Mouse (Mus musculus): ENCODE results near the gene Ctf1.
"Not testable (repeated sequence)": the region's sequence is repeated elsewhere in the genome, so short reads cannot be mapped to it uniquely, and the experiment has no call there.

Gene Ctf1

DNA sequence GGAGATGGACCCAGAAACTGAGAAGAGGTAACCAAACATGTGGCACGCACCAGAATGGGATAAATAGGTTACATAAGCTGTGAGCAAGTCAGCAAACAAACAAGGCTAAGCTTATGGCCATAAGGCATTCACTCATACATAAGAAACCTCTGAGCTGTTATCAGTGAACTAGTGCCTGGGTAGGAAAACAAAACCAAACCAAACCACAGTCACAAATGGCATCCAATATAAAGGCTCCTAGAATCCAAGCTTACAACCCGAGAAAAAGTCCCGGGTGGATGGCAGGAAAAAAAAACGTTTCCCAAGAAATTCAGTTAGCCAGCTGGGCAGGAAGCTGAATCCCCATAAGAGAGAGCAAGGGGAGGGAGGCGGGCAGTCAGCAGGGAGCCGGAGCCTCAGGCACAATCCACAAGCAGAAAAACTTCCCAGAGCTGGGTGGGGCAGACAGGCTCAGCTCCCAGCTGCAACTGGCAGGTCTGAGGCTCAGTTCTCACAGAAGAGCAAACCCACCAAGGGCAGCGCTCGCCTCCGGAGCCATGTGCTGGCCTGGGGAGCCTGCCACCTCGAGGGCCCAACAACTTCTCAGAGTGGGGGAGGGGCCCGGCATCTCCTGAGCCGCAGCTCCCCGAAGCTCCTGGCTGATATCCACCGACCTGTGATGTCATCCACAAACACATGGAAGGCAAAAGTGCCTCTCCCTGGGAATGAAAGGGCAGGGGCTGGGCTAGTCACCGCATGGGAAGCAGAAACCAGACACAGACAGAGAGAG lies 21.1 kb upstream of the Ctf1 start:
- in situ Hi-C loops (cut with MboI, MseI): no loop called here

DNA sequence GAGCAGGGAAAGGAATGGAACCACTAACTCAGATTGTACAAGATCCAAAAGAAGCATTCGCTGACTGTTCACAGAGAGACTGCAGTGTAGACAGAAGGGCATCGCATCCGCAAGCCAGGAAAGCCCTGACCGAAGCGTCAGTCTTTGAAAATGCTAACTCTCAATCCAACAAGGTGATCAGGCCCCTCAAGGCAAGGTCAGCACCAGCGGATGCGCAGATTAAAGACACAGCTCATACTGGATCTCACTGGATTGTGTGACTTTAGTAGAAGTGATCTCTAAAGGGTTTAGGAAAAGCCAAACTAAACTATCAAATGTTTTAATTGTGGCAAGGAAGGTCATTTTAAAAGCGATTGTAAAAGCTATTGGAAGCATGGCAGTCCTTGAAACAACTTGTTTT lies 19.2 kb upstream of the Ctf1 start:
- in situ Hi-C loops (cut with MboI, MseI): no loop called here

DNA sequence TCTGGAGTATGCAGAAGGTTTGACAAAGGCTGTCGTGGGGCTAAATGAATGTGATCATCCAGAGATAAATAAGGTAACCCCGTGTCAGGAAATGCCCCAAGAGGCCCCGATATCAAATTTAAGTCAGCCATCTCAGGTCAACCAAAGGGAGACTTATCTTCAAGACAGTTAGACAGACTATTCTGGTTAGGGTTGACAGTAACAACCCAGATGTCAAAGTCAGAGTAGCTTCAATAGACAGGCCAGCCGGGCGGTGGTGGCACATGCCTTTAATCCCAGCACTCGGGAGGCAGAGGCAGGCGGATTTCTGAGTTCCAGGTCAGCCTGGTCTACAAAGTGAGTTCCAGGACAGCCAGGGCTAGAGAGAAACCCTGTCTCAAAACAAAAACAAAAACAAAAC lies 18.8 kb upstream of the Ctf1 start:
- in situ Hi-C loops (cut with MboI, MseI): not testable (repeated sequence)

DNA sequence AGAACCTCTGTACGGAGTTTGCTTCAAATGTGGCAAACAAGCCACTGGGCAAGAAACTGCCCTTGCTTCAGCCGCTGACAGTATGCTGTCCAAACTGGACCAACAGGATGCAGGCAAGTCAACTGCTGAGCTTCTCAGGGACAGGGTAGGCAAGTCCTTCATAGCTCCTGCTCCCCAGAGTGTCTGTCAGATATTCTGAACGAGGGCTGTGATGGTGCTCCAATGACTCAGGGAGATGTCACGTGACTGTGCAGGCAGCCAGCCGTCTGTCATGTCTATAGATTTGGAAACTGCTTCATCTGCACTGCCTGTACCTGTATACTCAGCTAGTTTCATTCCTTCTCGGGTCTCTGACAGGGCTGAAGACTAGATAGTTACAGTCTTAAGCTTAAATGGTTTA lies 13.6 kb upstream of the Ctf1 start:
- in situ Hi-C loops (cut with MboI, MseI): no loop called here

DNA sequence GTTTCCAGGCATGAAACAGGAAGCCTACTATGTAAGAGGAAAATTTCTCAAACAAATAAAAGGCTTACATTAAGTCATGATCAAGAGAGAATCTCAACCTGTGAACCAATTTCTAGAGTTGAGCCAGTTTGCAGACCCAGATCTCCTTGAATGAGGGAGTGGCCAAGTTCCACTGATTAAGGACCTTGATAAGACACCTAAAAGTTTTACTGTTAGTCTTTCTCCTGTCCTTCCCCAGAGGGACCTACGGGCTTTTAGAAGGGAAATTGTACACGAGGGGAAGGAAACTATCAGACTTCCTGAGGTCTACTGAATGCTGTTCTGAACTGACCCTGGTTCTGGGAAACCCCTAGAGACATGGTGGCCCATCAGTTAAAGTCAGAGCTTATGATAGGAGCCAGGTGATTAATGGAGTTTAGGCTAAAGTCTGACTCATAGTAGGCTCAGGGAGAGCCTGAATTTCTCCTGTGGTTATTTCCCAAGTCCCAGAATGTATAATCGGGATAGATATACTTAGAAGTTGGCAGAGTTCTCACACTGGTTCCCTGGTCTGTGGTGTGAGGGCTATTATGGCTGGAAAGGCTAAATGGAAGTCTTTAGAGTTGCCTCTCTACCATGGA lies 11.7 kb upstream of the Ctf1 start:
- in situ Hi-C loops (cut with MboI, MseI): no loop called here

DNA sequence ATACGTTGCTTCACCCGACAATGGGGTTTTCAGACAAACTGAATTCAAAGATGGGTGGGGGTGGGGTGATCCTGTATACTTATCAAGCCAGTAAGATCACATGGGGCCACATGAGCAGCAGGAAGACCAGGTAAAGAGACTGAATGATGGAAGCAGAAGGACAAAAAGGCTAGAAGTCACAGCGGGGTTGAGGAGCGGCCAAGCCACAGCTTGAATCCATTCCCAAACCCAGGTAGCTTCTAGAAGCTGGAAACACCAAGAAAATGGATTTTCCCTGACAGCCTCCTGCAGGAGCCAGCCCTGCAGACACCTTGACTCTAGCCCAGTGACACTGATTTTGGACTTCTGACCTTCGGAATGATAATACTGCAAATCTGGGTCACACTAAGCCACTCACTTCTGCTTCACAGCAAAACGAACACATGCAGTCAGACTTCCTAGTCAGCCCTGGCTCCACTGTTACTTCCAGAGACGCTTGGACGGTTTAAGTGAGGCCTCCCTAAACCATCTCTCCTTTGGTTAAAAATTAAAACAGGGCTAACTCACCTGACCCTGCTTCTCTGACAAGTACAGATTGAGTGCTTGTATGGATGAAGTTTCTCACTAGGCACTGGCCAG lies 8.9 kb upstream of the Ctf1 start:
- in situ Hi-C loops (cut with MboI, MseI): no loop called here

DNA sequence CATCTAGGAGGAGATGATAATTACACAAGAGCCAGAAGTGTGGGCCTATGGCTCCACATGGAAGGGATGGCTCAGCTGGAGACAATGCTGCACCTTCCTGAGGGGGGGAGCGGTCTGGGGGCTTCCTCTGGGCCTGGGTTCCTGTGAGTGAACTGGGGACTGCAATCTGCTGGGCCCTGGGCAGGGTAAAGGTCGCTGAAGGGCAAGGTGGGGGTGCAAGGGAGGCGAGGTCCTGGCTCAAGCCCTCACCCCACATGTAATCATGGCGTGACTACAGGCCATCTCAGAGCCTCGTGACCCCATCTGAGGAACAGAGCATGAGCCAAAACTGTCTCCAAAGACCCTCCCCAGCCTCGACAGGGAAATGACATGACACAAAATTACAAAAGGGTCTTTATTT lies 7.9 kb upstream of the Ctf1 start:
- in situ Hi-C loops (cut with MboI, MseI): no loop called here

DNA sequence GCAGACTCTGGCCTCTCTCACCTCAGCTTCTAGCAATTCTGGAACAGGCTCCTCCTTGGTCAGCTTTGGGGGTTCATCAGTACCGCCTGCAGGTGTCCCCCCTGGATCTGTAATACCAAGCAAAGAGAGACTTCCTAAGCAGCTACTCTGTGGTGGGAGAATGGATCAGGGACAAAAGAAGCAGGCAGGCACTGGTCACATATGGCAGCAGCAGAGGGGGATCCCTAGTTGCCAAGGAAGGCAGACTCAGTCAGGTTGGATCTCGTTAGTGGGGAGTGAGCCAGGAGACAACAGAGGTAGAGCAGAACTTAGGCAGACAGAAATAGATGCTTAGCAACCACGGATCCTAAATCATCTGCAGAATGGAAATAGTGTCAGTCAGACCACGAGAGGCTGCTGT lies 6.8 kb upstream of the Ctf1 start:
- in situ Hi-C loops (cut with MboI, MseI): no loop called here

DNA sequence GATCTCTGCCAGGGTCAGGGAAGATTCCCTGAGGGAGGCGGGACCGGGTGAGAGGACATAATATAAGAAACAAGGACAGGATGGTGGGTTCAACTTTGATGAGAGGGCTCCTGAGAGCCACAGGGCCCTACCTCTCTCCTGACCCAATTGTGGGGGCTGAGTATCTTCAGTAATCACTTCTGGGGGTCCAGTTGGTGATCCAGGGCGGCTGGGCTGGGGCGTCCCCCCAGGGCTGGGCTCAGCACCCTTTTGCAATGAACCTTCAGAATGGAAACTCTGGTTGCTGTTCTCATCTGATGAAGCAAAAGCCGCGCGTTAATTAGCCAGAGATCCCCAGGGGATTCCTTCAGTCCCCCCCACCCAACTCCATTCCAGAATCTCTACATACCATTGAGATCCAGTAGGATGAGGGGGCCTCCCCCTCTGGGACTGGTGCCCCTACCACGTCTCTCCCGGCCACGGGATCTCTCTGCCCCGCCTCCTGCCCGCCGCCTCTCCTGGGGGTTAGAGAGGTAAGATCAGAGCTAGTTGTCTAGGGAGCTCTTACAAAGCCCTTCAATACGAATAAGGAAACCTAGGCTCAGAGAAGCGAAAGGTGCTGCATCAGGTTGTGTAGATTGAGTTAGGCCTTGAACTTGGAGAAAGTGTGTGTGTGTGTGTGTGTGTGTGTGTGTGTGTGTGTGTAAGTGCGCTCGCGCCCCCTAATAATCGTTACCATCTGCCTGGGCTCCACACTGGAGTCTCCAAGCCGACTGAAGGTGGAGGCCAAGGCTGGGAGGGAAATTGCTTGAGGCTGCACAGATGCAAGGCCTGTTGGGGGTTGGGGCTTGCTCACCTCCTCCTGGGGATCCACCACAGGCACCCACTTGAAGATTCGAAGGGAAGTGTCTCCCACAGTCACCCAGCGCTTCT lies 5.2 kb upstream of the Ctf1 start:
- in situ Hi-C loops (cut with MboI, MseI): no loop called here

DNA sequence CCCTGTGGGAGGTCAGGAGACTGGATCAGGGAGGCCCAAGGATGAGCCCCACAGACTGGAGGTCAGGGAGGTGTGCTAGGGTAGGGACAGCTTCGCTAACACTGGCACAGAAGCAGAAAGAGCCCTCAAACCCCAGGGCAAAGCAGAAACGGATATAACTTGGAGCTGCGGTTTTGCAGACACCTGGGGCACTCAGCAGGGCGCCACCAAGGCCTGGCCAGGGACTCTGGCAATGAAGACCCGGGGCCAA lies 4.7 kb upstream of the Ctf1 start:
- in situ Hi-C loops (cut with MboI, MseI): no loop called here

DNA sequence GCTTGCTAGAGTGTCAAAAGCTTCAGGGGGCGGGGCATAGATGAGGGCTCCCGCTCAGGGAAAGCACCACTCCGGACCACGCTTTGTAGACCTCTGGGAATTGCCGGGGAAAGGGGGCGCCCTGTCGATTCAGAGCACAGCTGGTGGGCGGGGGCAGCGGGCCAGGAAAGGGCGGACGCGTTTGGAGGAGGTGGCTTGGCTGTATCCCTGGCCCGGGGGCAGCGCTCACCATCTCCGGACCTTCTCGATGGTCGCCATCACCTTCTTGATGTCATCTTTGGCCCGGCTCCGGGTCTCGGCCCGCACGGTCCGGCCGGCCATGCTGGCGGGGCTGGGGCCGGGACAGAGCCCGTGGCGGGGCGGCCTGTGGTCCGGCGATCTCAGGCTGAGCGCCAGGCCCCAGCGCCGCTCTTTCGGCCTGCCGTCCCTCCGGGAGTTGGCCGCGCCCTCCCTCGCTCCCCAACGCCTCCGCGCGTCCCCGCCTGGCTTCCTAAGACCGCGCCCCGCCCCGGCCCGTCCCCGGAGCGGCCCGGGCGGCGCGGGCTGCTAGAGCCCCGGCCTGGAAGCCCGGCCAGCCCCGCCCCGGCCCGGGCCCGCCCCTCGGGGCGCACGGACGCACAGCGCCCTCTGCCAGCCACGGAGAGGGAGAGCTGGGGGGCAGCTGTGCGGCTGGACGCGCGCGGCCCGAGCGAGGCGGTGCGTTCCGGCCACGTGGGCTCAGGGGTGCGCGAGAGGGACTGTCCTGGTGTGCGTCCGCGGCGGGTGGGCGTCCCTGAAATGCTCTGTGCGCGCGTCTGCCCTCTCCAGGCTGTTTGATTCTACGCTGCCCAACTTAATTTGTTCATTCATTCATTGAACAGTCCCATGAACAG lies 4.1 kb upstream of the Ctf1 start, which contains the start of gene Bcl7c:
Gene Bcl7c (minus strand): TSS at position 727 of the 872 bp plus-strand sequence.
- in situ Hi-C loops (cut with MboI, MseI): no loop called here

DNA sequence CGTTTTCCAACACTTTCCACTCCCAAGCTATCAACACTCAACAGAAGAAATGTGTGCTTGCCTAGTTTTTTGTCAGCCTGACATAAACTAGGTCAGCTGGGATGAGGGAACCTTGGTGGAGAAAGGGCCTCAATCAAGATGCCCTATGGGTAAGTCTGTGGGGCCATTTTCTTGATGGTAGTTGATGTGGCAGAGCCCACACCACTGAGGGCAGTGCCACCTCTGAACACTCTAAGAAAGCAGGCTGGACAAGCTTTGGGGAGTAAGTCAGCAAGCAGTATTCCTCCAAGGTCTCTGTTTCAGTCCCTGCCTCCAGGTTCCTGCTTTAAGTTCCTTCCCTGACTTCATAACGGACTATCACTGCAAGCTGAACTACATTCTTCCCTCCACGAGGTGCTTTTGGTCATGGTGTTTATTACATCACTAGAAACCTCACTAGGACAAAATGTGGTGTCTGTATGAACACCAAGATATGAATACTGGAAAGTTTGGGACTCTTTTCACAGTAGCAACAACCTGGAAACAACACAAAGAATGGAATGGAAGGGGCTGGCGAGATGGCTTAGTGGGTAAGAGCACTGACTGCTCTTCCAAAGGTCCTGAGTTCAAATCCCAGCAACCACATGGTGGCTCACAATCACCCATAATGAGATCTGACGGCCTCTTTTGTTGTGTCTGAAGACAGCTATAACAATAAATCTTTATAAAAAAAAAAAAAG lies 3.1 kb upstream of the Ctf1 start:
- in situ Hi-C loops (cut with MboI, MseI): no loop called here

DNA sequence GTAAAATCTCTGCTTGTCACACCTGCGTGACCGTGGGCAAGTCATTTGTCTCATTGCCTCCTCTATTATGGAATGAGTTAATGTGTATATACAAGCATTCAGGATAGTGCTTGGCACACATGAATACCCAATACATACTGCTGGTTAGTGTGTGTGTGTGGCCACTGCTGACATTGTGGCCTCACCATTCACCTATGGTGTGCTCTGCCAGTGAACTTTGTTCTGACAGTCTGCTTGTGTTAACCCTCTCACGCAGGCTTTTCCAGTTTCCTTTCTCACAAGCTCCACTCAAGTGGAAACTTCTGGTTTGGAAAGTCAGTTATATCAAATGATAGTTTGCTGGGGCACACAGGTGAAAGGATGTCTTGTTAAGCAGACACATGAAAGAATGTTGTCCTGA lies 1.5 kb upstream of the Ctf1 start:
- in situ Hi-C loops (cut with MboI, MseI): loop anchor here in 1 of 2 experiments (5.0 kb wide), 1 partner anchor 44 kb away; no protein-coding TSS in a partner anchor

DNA sequence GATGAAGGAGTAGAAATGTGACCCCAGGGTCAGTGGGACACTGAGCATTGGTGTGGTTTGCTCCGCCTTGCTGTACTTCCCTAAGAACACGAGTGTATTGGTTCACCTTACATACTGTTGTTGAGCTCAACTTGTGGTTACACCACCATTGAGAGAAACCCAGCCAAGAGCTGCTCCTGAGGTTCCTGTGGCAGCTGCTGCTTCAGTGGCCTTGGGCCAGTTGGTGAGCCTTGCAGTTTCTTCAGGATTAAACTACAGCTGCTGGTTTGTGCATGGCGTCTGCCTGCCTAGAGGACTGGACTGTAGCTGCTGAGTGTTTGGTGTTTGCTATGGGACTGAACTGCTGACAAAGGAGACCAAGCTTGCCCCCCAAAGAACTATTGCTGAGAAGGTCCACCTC lies 1.1 kb upstream of the Ctf1 start:
- in situ Hi-C loops (cut with MboI, MseI): loop anchor here in 1 of 2 experiments (5.0 kb wide), 1 partner anchor 44 kb away; no protein-coding TSS in a partner anchor

DNA sequence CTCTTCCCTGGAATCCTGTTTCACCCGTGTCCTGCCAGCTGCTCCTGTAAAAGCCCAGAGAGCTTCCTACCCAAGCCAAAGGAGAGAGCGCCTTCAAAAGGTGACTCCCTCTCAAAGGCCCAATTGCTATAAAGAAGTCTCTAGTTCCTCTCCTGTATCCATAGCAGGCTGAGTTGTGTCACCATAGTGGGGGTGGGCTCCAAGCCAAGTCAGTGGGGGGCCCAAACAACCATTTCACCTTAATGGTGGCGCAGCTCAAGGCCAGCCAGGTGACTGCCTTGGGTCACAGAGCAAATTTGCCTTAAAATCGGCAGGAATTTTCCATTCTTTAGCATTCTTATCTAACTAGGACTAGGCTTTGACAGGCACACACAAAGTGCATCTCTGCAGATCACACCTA lies 2.3 kb downstream of the Ctf1 start:
- in situ Hi-C loops (cut with MboI, MseI): loop anchor here in 1 of 2 experiments (5.0 kb wide), 1 partner anchor 48 kb away; no protein-coding TSS in a partner anchor

DNA sequence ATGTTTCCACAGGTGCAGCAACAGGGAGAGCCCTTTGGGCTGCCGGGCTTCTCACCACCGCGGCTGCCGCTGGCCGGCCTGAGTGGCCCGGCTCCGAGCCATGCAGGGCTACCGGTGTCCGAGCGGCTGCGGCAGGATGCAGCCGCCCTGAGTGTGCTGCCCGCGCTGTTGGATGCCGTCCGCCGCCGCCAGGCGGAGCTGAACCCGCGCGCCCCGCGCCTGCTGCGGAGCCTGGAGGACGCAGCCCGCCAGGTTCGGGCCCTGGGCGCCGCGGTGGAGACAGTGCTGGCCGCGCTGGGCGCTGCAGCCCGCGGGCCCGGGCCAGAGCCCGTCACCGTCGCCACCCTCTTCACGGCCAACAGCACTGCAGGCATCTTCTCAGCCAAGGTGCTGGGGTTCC lies 4.5 kb downstream of the Ctf1 start:
- in situ Hi-C loops (cut with MboI, MseI): no loop called here

DNA sequence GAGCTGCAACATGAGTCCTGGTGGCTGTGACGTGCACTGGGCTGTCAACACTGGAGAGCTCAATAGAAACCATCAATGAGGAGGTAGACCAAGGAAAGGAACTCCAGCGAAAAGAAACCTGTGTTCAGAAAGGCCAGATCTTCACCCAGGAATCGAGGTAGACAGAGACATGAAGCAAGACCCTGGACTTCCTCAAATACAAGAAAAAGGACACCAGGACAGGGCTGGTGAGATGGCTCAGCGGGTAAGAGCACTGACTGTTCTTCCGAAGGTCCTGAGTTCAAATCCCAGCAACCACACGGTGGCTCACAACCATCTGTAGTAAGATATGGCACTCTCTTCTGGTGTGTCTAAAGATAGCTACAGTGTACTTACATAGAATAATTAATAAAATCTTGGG lies 5.8 kb downstream of the Ctf1 start:
- in situ Hi-C loops (cut with MboI, MseI): no loop called here

DNA sequence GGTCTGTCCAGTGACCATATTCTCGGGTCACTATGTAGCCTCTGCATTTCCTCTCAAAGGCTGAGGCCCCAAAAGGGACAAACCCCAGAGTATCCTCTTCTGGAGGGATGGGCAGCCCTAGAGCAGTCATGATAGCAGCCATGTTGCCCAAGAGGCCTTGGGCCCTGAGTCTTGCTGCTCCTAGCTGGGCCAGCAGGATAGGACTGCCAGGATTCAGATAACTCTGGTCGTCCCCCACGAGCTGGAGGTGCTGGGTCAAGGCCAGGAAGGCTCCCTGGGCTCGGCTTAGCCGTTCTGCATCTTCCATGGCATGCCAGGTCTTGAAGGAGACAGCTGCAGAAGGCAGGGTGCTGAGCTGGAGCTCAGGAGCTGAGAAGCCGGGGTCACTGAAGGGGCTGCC lies 6.7 kb downstream of the Ctf1 start:
- in situ Hi-C loops (cut with MboI, MseI): no loop called here

DNA sequence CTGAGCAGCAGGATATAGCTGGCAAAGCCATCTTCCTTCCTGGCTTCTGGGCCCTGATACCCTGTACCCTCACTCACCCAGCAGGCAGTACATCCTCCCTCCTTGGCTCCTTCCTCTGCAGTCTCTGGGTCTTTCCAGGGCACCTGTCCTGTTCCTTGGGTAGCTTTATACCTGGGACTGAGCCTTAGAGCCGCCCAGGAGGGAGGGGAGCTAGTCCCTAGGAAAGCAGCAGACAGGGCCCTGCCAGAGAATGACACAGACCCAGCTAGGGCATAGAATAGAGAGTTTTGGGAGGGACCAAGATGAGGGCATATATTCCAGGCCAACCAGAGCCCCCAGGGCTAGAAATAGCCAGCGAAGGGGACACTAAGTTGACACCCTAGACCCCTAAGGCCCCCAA lies 13.0 kb downstream of the Ctf1 start:
- in situ Hi-C loops (cut with MboI, MseI): no loop called here

DNA sequence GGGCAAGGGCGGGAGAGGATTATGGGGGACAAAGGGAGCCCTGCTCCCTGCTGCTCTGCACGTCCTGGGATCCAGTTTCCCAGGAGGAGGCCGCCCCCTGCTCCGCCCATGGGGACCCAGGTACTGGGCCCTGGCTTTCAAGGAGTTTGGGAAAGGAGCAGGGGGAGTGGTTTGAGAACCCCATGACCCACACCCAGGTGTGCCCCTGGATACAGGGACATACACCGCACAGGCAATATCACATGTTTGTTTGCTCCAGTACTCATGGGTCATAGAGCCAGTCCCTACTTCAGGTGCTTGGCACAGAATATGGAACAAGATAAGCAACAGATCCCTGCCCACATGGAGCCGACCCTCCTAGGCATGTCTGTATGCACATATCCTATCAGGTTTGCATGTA lies 13.4 kb downstream of the Ctf1 start:
- in situ Hi-C loops (cut with MboI, MseI): no loop called here

All from T-helper 17 cell (primary cell).